Mouse (Mus musculus) kidney, adult 11 months (tissue): ENCODE measurements around the gene Kif5a.
A peak's percentile ranks its signal among the peaks of the same experiment; 100 is the strongest.

Source experiments
- DNase-seq: peaks from one replicate; pipeline ENCODE4 v3.0.0; 2022

Kif5a gene

GRCm38 (mm10) chr10:127189116-127189650 lies 74.0 kb downstream of the Kif5a start:
- DNase-seq = no peak

GRCm38 (mm10) chr10:127188465-127189115 lies 74.6 kb downstream of the Kif5a start:
- no peak for DNase-seq

- no peak for DNase-seq
Observed at GRCm38 (mm10) chr10:127188079-127188453, 75.1 kb downstream of the Kif5a start.

- DNase-seq = no peak
Observed at GRCm38 (mm10) chr10:127187371-127188078, 75.6 kb downstream of the Kif5a start.

GRCm38 (mm10) chr10:127186451-127186850 lies 76.7 kb downstream of the Kif5a start:
- no peak for DNase-seq

GRCm38 (mm10) chr10:127185506-127185905 lies 77.6 kb downstream of the Kif5a start:
- no peak for DNase-seq

GRCm38 (mm10) chr10:127185101-127185500 lies 78.0 kb downstream of the Kif5a start:
- DNase-seq = no peak

GRCm38 (mm10) chr10:127183759-127184158 lies 79.4 kb downstream of the Kif5a start:
- no peak for DNase-seq

GRCm38 (mm10) chr10:127182624-127183023 lies 80.5 kb downstream of the Kif5a start:
- DNase-seq = no peak

GRCm38 (mm10) chr10:127181566-127181965 lies 81.6 kb downstream of the Kif5a start:
- no peak for DNase-seq

GRCm38 (mm10) chr10:127180695-127181047 lies 82.5 kb downstream of the Kif5a start:
- DNase-seq = no peak

GRCm38 (mm10) chr10:127179871-127180694 lies 83.1 kb downstream of the Kif5a start, which contains the start of gene Slc26a10:
Gene Slc26a10, minus strand, starts transcription at chr10:127180645.
- DNase-seq = no peak

- no peak for DNase-seq
Observed at GRCm38 (mm10) chr10:127178286-127179027, 84.7 kb downstream of the Kif5a start.

GRCm38 (mm10) chr10:127177719-127178118 lies 85.4 kb downstream of the Kif5a start:
- peak; percentile 55 for DNase-seq

GRCm38 (mm10) chr10:127177235-127177634 lies 85.9 kb downstream of the Kif5a start:
- DNase-seq = no peak

GRCm38 (mm10) chr10:127176756-127177155 lies 86.4 kb downstream of the Kif5a start:
- no peak for DNase-seq

- DNase-seq = no peak
Observed at GRCm38 (mm10) chr10:127176228-127176627, 86.9 kb downstream of the Kif5a start.
